8 mouse cellular contexts compared by ENCODE assay signal in the genomic region with DNA sequence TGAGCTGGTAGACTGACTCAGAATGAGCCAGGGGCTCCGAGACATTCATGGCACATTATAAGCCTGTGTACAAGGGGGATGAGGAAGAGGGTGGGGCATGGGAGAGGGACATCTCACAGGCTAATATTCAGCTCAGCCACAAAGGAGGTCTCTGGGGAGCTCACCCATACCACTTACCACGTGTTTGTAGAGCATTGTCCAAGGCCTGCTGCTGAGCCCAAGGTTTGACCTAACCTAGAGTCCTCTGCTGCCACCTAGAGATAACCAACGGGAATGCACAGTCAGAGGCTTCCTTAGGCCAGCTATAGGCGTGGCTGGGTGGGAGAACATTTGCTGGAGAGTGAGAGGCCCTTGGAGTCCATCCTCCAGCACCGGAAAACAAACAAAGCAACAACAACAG. TPM values are rescaled to one million over a fixed set of nuclear protein-coding genes. Genes with fewer than 3 reads are reported as not detected.
DNase-seq lines count a peak whose midpoint lies in the region; ATAC-seq lines count a peak whose summit lies in the region.

No protein-coding gene starts in this region.

- H3K36me3 ChIP-seq in forebrain, embryonic 16.5 days (ENCODE audit: control insufficient read depth, insufficient read depth), result no peaks in the 10 kb centered on the region

- H3K27me3 ChIP-seq in forebrain, embryonic 16.5 days (replicated peaks; ENCODE audit: control insufficient read depth, insufficient read depth, low read length), result no peaks in the 10 kb centered on the region

- H3K27ac ChIP-seq in forebrain, embryonic 16.5 days (ENCODE audit: low read length), result no peak overlapping the region

- no peaks in the 10 kb centered on the region for H3K9me3 ChIP-seq in forebrain, embryonic 16.5 days (ENCODE audit: control insufficient read depth, low read length)

- H3K4me2 ChIP-seq in forebrain, embryonic 16.5 days (ENCODE audit: low read length), result no peak overlapping the region

- H3K9ac ChIP-seq in forebrain, embryonic 16.5 days (replicated peaks; ENCODE audit: low read depth, low read length), result no peak overlapping the region

- no peak overlapping the region for H3K4me3 ChIP-seq in forebrain, embryonic 16.5 days (replicated peaks; ENCODE audit: low read length)

- peak; percentile 54 for DNase-seq in Muller cell, postnatal 12 days (ENCODE audit: inconsistent ontology term)
- peak; percentile 68 to 80 for DNase-seq in cerebellum, adult 18-20 months
- peak; percentile 37 for DNase-seq in layer of hippocampus, adult 9-10 months (ENCODE audit: low spot score)
- peak; percentile 90 for DNase-seq in lung, postnatal 10 days
- peak; percentile 90 for DNase-seq in retina, postnatal 1 day
- peak; percentile 83 for DNase-seq in thymus, postnatal 4 days

- 25% methylated on average over 5 of the region's 5 CpGs for WGBS in forebrain, embryonic 16.5 days

- ATAC-seq in forebrain, embryonic 16.5 days, result peak; percentile 75
- peak; percentile 91 to 94 for ATAC-seq in hematopoietic stem cell, adult 5-6 weeks (replicated peaks in 1 of 2; ENCODE audit: insufficient read depth in 1 of 2, low FRiP score in 2 of 2, low TSS enrichment in 1 of 2, low read depth in 1 of 2, poor library complexity in 2 of 2, severe bottlenecking in 2 of 2)

- no peaks in the 10 kb centered on the region for H3K4me1 ChIP-seq in forebrain, embryonic 16.5 days (replicated peaks; ENCODE audit: control insufficient read depth, insufficient read depth, low read length)

RNA-seq across cellular contexts. Expression of a gene that starts 36.9 kb away (rescaled TPM):
- 63.4 and 65.6 TPM in 2 replicates for polyA plus RNA-seq in forebrain, embryonic 16.5 days (2015; fragmentation: Nextera tagmentation; extraction: Ambion mirVana)
- total RNA-seq in hematopoietic stem cell, adult 5-6 weeks (2017), result 61.3 and 76.1 TPM in 2 replicates

RNA-seq across cellular contexts. Expression of a gene that starts 49.5 kb away (rescaled TPM):
- 0.61 TPM in 1 of 2 replicates, not detected in the other for polyA plus RNA-seq in forebrain, embryonic 16.5 days (2015; fragmentation: Nextera tagmentation; extraction: Ambion mirVana)
- 3.2 and 6.3 TPM in 2 replicates for total RNA-seq in hematopoietic stem cell, adult 5-6 weeks (2017)

Comparison
In these comparisons a context has a peak if more than half of its experiments do, and no peak if none do; other contexts are left out.
1. DNase-seq: peak in every context shown above with its lines; median percentile 90 in lung, postnatal 10 days; 90 in retina, postnatal 1 day; 83 in thymus, postnatal 4 days; 74 in cerebellum, adult 18-20 months; 54 in Muller cell, postnatal 12 days; 37 in layer of hippocampus, adult 9-10 months.